Mouse (Mus musculus) hindbrain, postnatal 0 days (tissue): ENCODE data around the gene Npnt. TPM values are rescaled to one million over a fixed set of nuclear protein-coding genes. Genes with fewer than 3 reads are reported as not detected.

Experiments
- ATAC-seq: fragments of 200-750 bp; cut with Nextera tagmentation; 2 replicates; pipeline ENCODE4 v1.8.0; 2017; ENCODE audit warnings: mild to moderate bottlenecking, moderate TSS enrichment, moderate library complexity
- DNase-seq: peaks from one replicate; pipeline ENCODE4 v3.0.0-alpha.2; 2015; ENCODE audit warnings: low spot score
- H3K27ac ChIP-seq: fragments of 300-500 bp; sonication (generic); 2 replicates; pipeline ENCODE4 v1.5.1; 2014; ENCODE audit warnings: mild to moderate bottlenecking
- H3K27me3 ChIP-seq: fragments of 300-500 bp; sonication (generic); 2 replicates; pipeline ENCODE4 v1.6.1; 2014; ENCODE audit warnings: low read length, mixed read lengths; ENCODE audit not compliant: insufficient read depth
- H3K36me3 ChIP-seq: fragments of 300-500 bp; sonication (generic); 2 replicates; pipeline ENCODE4 v1.6.1; 2014; ENCODE audit warnings: low read length, mixed read lengths; ENCODE audit not compliant: insufficient read depth
- H3K4me1 ChIP-seq: fragments of 300-500 bp; sonication (generic); 2 replicates; pipeline ENCODE4 v1.6.1; 2014; ENCODE audit warnings: antibody characterized with exemption, low read length, mixed read lengths; ENCODE audit not compliant: insufficient read depth
- H3K4me2 ChIP-seq: fragments of 300-500 bp; sonication (generic); 2 replicates; pipeline ENCODE4 v1.6.1; 2014; ENCODE audit warnings: low read depth, mild to moderate bottlenecking, low read length, moderate library complexity, mixed read lengths
- H3K4me3 ChIP-seq: fragments of 300-500 bp; sonication (generic); 2 replicates; pipeline ENCODE4 v1.5.1; 2014; ENCODE audit warnings: low read length
- H3K9ac ChIP-seq: fragments of 300-500 bp; sonication (generic); replicated peaks from 2 replicates; pipeline ENCODE4 v1.6.1; 2014; ENCODE audit warnings: mild to moderate bottlenecking, low read length, moderate library complexity, mixed read lengths
- H3K9me3 ChIP-seq: fragments of 300-500 bp; sonication (generic); 2 replicates; pipeline ENCODE4 v1.6.1; 2016; ENCODE audit warnings: low read length, mixed read lengths
- CTCF ChIP-seq: IDR thresholded peaks from 2 replicates; pipeline ENCODE4 v1.5.1; 2016; ENCODE audit warnings: antibody characterized with exemption, control low read depth, low read depth
- WGBS: fragments of 180-500 bp; shearing (Covaris S2); extraction: QIAGEN DNeasy Blood & Tissue Kit; methylation state at CpG from one replicate; pipeline ENCODE4 v1.1.7; 2014; 5-methylcytosine and 5-hydroxymethylcytosine counted together
- polyA plus RNA-seq: library from polyadenylated mRNA; unstranded; fragments of >200 nt; fragmentation: Nextera tagmentation; extraction: Ambion mirVana; gene quantifications from 2 replicates; pipeline ENCODE4 v1.2.1, GENCODE M21; 2015
- total RNA-seq: library from RNA; depleted of rRNA; stranded (reverse); fragments of >200 nt; gene quantifications from 2 replicates; pipeline ENCODE4 v1.2.3, GENCODE M21; 2014

The Npnt gene
- total and polyA plus RNA-seq, 2 experiments from 2014 or later = 12.6 to 22.9 TPM

GRCm38 (mm10) chr3:132940181-132940990 lies 9.7 kb downstream of the Npnt start:
- ATAC-seq = no peak; the same call in 1 of the 2 replicates
- H3K9me3 ChIP-seq = no peaks in the 10 kb centered on the region
- no peak for DNase-seq
- H3K4me2 ChIP-seq = no peak overlapping the region
- H3K27ac ChIP-seq = no peak overlapping the region
- no peaks in the 10 kb centered on the region for H3K36me3 ChIP-seq
- TF ChIP-seq CTCF = no peak
- 89% methylated on average over 10 of the region's 10 CpGs for WGBS
- H3K27me3 ChIP-seq = no peaks in the 10 kb centered on the region
- no peaks in the 10 kb centered on the region for H3K4me1 ChIP-seq
- no peak overlapping the region for H3K9ac ChIP-seq
- no peak overlapping the region for H3K4me3 ChIP-seq

- TF ChIP-seq CTCF = no peak
- Histone ChIP-seq H3K4me2 (no peak overlapping the region), H3K4me3 (no peak overlapping the region), H3K9ac (no peak overlapping the region), H3K36me3 (no peaks in the 10 kb centered on the region), H3K27me3 (no peaks in the 10 kb centered on the region), H3K4me1 (no peaks in the 10 kb centered on the region), H3K9me3 (no peaks in the 10 kb centered on the region), H3K27ac (no peak overlapping the region)
- DNase-seq = no peak
- no peak for ATAC-seq
- WGBS = 75% methylated on average over 8 of the region's 8 CpGs
Observed at GRCm38 (mm10) chr3:132939006-132939405, 11.1 kb downstream of the Npnt start.

- Histone ChIP-seq H3K9ac (no peak overlapping the region), H3K27ac (no peak overlapping the region), H3K9me3 (no peaks in the 10 kb centered on the region), H3K27me3 (no peaks in the 10 kb centered on the region), H3K4me2 (no peak overlapping the region), H3K36me3 (no peaks in the 10 kb centered on the region), H3K4me1 (0 out of 2 replicates have a peak, but pooled peaks cover 5% of the 10 kb centered on the region), H3K4me3 (no peak overlapping the region)
- ATAC-seq (peak; percentile 81), DNase-seq (peak; percentile 58)
- no peak for TF ChIP-seq CTCF
- WGBS = 18% methylated on average over 2 of the region's 2 CpGs
Observed at GRCm38 (mm10) chr3:132934649-132935048, 15.4 kb downstream of the Npnt start.

GRCm38 (mm10) chr3:132931526-132931925 lies 18.6 kb downstream of the Npnt start:
- Histone ChIP-seq H3K4me3 (no peak overlapping the region), H3K36me3 (no peaks in the 10 kb centered on the region), H3K4me2 (no peak overlapping the region), H3K27me3 (no peaks in the 10 kb centered on the region), H3K4me1 (0 out of 2 replicates have a peak, but pooled peaks cover 5% of the 10 kb centered on the region), H3K9me3 (no peaks in the 10 kb centered on the region), H3K27ac (no peak overlapping the region), H3K9ac (no peak overlapping the region)
- TF ChIP-seq CTCF = no peak
- WGBS = 92% methylated on average over 4 of the region's 4 CpGs
- ATAC-seq (no peak), DNase-seq (no peak)

GRCm38 (mm10) chr3:132929866-132930265 lies 20.2 kb downstream of the Npnt start:
- no peak overlapping the region for H3K4me2 ChIP-seq
- no peak overlapping the region for H3K9ac ChIP-seq
- H3K4me3 ChIP-seq = no peak overlapping the region
- ATAC-seq (no peak), DNase-seq (no peak)
- H3K27ac ChIP-seq = no peak overlapping the region
- 67% methylated on average over 6 of the region's 6 CpGs for WGBS
- no peaks in the 10 kb centered on the region for H3K27me3 ChIP-seq
- H3K4me1 ChIP-seq = 0 out of 2 replicates have a peak, but pooled peaks cover 5% of the 10 kb centered on the region
- TF ChIP-seq CTCF = no peak
- H3K36me3 ChIP-seq = no peaks in the 10 kb centered on the region
- no peaks in the 10 kb centered on the region for H3K9me3 ChIP-seq

GRCm38 (mm10) chr3:132928186-132928585 lies 21.9 kb downstream of the Npnt start:
- Histone ChIP-seq H3K9ac (no peak overlapping the region), H3K9me3 (no peaks in the 10 kb centered on the region), H3K27me3 (no peaks in the 10 kb centered on the region), H3K4me3 (no peak overlapping the region), H3K4me1 (0 out of 2 replicates have a peak, but pooled peaks cover 5% of the 10 kb centered on the region), H3K4me2 (no peak overlapping the region), H3K27ac (no peak overlapping the region), H3K36me3 (no peaks in the 10 kb centered on the region)
- no peak for TF ChIP-seq CTCF
- ATAC-seq = no peak
- 88% methylated on average over 9 of the region's 9 CpGs for WGBS
- DNase-seq = no peak

GRCm38 (mm10) chr3:132919798-132920197 lies 30.3 kb downstream of the Npnt start:
- DNase-seq (no peak), ATAC-seq (no peak)
- Histone ChIP-seq H3K4me1 (no peaks in the 10 kb centered on the region), H3K4me3 (no peak overlapping the region), H3K9me3 (no peaks in the 10 kb centered on the region), H3K4me2 (no peak overlapping the region), H3K27ac (no peak overlapping the region), H3K27me3 (no peaks in the 10 kb centered on the region), H3K36me3 (no peaks in the 10 kb centered on the region), H3K9ac (no peak overlapping the region)
- WGBS = 95% methylated on average over 3 of the region's 3 CpGs
- no peak for TF ChIP-seq CTCF
